Mouse (Mus musculus): ENCODE results near the gene Brca2. TPM values are rescaled to one million over a fixed set of nuclear protein-coding genes. Genes with fewer than 3 reads are reported as not detected.
A peak's percentile ranks its signal among the peaks of the same experiment; 100 is the strongest.
"Not testable (repeated sequence)": the region's sequence is repeated elsewhere in the genome, so short reads cannot be mapped to it uniquely, and the experiment has no call there.

Gene Brca2
- polyA plus RNA-seq (2015; fragmentation: Nextera tagmentation; extraction: Ambion mirVana): 6.1 and 6.6 TPM in 2 replicates

- H3K9me3 ChIP-seq (ENCODE audit: control insufficient read depth, low read length): no peaks in the 10 kb centered on the region
- peak within 1 kb of the TSS; percentile 87 for H3K9ac ChIP-seq (ENCODE audit: low read length)
- H3K27me3 ChIP-seq (ENCODE audit: control insufficient read depth, insufficient read depth, low read length): no peaks in the 10 kb centered on the region
- TF ChIP-seq EP300 (optimal IDR thresholded peaks at IDR 0.05) (no peak), CTCF (IDR thresholded peaks at IDR 0.05; ENCODE audit: low read depth) (no peak)
- H3K27ac ChIP-seq (replicated peaks): peak within 1 kb of the TSS; percentile 81
- no peaks in the 10 kb centered on the region for H3K4me1 ChIP-seq (replicated peaks; ENCODE audit: control insufficient read depth, insufficient read depth)
- peak within 1 kb of the TSS; percentile 86 for H3K4me3 ChIP-seq (ENCODE audit: low read depth, low read length)
- ATAC-seq (ENCODE audit: low FRiP score, low TSS enrichment) (peak; percentile 95), DNase-seq (ENCODE audit: low spot score) (peak; percentile 95)
- WGBS: 4% methylated on average over 63 of the region's 63 CpGs
- H3K36me3 ChIP-seq (ENCODE audit: control insufficient read depth, insufficient read depth, low read length): no peaks in the 10 kb centered on the region
- H3K4me2 ChIP-seq (replicated peaks; ENCODE audit: low read depth): peak within 1 kb of the TSS; percentile 69
Observed at GRCm38 (mm10) chr5:150521937-150522866, at the start of gene Brca2. TSS of gene Brca2 (plus strand) at chr5:150522630.

DNA sequence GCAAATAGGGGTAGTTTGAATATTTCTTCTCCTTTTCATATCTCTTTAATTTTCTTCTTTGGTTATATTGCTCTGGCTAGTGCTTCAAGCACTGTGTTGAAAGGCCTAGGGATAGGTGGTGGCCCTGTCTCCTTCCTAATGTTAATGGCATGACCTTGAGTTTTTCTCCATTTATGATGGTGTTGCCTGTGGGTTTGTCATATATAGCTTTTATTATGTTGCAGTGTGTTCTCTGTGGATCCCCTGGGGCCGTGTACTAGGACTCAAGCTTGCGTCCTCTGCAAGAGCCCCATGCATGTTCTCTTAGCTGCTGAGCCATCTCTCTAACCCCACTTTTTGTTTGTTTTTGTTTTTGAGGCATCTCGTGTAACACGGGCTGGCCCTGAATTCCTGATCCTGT lies 45.1 kb upstream of the Brca2 start:
- DNase-seq (ENCODE audit: low spot score) (no peak), ATAC-seq (ENCODE audit: low FRiP score, low TSS enrichment) (no peak)
- H3K4me2 ChIP-seq (replicated peaks; ENCODE audit: low read depth): no peak overlapping the region
- H3K9ac ChIP-seq (ENCODE audit: low read length): no peak overlapping the region
- TF ChIP-seq EP300 (optimal IDR thresholded peaks at IDR 0.05) (no peak), CTCF (IDR thresholded peaks at IDR 0.05; ENCODE audit: low read depth) (no peak)
- no peaks in the 10 kb centered on the region for H3K4me1 ChIP-seq (replicated peaks; ENCODE audit: control insufficient read depth, insufficient read depth)
- no peak overlapping the region for H3K27ac ChIP-seq (replicated peaks)
- no peaks in the 10 kb centered on the region for H3K9me3 ChIP-seq (ENCODE audit: control insufficient read depth, low read length)
- no peak overlapping the region for H3K4me3 ChIP-seq (ENCODE audit: low read depth, low read length)
- H3K27me3 ChIP-seq (ENCODE audit: control insufficient read depth, insufficient read depth, low read length): no peaks in the 10 kb centered on the region
- 0 out of 2 replicates have a peak, but pooled peaks cover 7% of the 10 kb centered on the region for H3K36me3 ChIP-seq (ENCODE audit: control insufficient read depth, insufficient read depth, low read length)
- WGBS: 66% methylated on average over 4 of the region's 4 CpGs

DNA sequence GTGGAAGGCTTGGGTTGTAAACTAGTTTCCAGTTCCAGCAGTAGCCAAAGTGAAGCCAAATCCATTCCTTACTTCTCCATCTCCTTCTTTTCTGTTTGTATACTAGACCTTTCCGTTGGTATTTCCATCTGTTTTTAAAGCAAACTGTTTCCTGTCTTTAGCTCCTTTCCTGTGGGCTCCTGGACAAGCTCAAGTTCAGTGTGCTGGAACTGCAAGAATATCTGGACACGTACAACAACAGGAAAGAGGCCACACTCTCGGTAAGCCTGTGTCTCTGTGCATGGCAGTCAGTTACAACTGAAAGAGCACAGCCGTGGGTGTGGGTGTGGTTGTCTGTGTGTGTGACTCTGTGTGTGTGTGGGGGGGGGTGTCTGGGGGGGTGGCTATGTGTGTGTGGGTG lies 43.8 kb upstream of the Brca2 start:
- Histone ChIP-seq H3K36me3 (ENCODE audit: control insufficient read depth, insufficient read depth, low read length) (0 out of 2 replicates have a peak, but pooled peaks cover 3% of the 10 kb centered on the region), H3K9me3 (ENCODE audit: control insufficient read depth, low read length) (no peaks in the 10 kb centered on the region), H3K27ac (replicated peaks) (no peak overlapping the region), H3K4me1 (replicated peaks; ENCODE audit: control insufficient read depth, insufficient read depth) (no peaks in the 10 kb centered on the region), H3K4me3 (ENCODE audit: low read depth, low read length) (no peak overlapping the region), H3K4me2 (replicated peaks; ENCODE audit: low read depth) (no peak overlapping the region), H3K9ac (ENCODE audit: low read length) (no peak overlapping the region), H3K27me3 (ENCODE audit: control insufficient read depth, insufficient read depth, low read length) (no peaks in the 10 kb centered on the region)
- WGBS: 50% methylated on average over 4 of the region's 4 CpGs
- DNase-seq (ENCODE audit: low spot score) (no peak), ATAC-seq (ENCODE audit: low FRiP score, low TSS enrichment) (no peak)
- no peak for TF ChIP-seq CTCF (IDR thresholded peaks at IDR 0.05; ENCODE audit: low read depth)
- no peak for TF ChIP-seq EP300 (optimal IDR thresholded peaks at IDR 0.05)

DNA sequence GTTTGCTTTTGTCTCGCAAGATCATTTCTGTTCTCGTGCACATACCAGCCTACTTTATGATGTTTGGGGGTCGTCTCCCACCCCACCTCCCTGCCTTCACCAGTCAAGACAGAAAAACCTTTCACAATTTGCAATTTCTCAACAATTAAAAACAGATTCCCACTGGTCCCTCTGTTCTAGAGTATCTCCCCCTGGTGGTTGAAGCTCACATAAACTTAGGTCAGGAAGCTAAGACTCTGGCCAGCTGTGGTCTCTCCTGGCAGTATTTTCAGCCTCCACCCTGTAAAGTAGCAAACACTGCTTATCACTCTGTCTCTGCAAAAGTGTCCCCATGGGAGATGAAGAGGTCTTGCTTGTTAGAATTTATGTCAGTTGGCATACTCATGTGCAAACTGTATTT lies 37.2 kb upstream of the Brca2 start:
- DNase-seq (ENCODE audit: low spot score) (no peak), ATAC-seq (ENCODE audit: low FRiP score, low TSS enrichment) (no peak)
- Histone ChIP-seq H3K4me3 (ENCODE audit: low read depth, low read length) (no peak overlapping the region), H3K9ac (ENCODE audit: low read length) (no peak overlapping the region), H3K36me3 (ENCODE audit: control insufficient read depth, insufficient read depth, low read length) (0 out of 2 replicates have a peak, but pooled peaks cover 3% of the 10 kb centered on the region), H3K4me2 (replicated peaks; ENCODE audit: low read depth) (no peak overlapping the region), H3K9me3 (ENCODE audit: control insufficient read depth, low read length) (no peaks in the 10 kb centered on the region), H3K27me3 (ENCODE audit: control insufficient read depth, insufficient read depth, low read length) (no peaks in the 10 kb centered on the region), H3K27ac (replicated peaks) (no peak overlapping the region), H3K4me1 (replicated peaks; ENCODE audit: control insufficient read depth, insufficient read depth) (no peaks in the 10 kb centered on the region)
- WGBS: 58% methylated on average over 3 of the region's 3 CpGs
- TF ChIP-seq EP300 (optimal IDR thresholded peaks at IDR 0.05) (no peak), CTCF (IDR thresholded peaks at IDR 0.05; ENCODE audit: low read depth) (peak; percentile 81)

DNA sequence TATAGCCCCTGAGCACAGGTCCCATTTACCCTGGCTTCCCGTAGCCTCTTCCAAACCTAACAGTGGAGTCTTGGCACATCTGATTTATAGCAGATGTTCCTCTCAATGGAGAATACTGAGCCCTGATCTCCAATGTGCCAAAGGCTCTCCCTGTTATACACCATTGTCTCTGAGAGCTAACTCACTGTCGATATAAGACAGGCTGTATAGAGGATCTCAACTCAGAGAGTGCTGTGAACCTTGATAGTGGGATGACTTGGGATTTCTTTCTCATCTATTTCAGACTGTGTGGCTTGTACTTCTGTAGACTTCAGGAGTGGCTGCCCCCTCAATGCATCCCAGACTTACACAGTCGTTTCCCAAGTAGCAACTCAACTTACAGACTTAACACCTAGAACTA lies 32.1 kb upstream of the Brca2 start:
- 61% methylated on average over 3 of the region's 3 CpGs for WGBS
- Histone ChIP-seq H3K27me3 (ENCODE audit: control insufficient read depth, insufficient read depth, low read length) (no peaks in the 10 kb centered on the region), H3K4me3 (ENCODE audit: low read depth, low read length) (no peak overlapping the region), H3K9ac (ENCODE audit: low read length) (no peak overlapping the region), H3K4me1 (replicated peaks; ENCODE audit: control insufficient read depth, insufficient read depth) (no peaks in the 10 kb centered on the region), H3K36me3 (ENCODE audit: control insufficient read depth, insufficient read depth, low read length) (no peaks in the 10 kb centered on the region), H3K27ac (replicated peaks) (no peak overlapping the region), H3K9me3 (ENCODE audit: control insufficient read depth, low read length) (no peaks in the 10 kb centered on the region), H3K4me2 (replicated peaks; ENCODE audit: low read depth) (no peak overlapping the region)
- DNase-seq (ENCODE audit: low spot score) (no peak), ATAC-seq (ENCODE audit: low FRiP score, low TSS enrichment) (no peak)
- TF ChIP-seq EP300 (optimal IDR thresholded peaks at IDR 0.05) (no peak), CTCF (IDR thresholded peaks at IDR 0.05; ENCODE audit: low read depth) (no peak)

DNA sequence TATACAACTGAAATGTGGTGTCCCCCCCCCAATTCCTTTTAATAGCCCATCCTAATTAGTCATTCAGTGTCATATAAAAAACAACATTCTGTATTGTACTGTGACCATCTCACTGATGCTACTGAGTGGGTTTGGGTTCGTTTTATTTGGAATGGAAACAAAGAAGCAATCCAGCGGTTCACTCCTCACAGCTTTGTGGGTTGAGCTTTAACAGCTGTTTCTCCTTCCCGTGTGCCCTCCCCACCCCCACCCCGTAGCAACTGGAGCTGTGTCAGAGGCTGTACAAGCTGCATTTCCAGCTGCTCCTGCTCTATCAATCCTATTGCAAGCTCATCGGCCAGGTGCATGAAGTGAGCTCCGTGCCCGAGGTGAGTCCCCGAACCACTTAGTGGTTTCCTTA lies 31.6 kb upstream of the Brca2 start:
- no peak overlapping the region for H3K9ac ChIP-seq (ENCODE audit: low read length)
- WGBS: 42% methylated on average over 8 of the region's 8 CpGs

DNA sequence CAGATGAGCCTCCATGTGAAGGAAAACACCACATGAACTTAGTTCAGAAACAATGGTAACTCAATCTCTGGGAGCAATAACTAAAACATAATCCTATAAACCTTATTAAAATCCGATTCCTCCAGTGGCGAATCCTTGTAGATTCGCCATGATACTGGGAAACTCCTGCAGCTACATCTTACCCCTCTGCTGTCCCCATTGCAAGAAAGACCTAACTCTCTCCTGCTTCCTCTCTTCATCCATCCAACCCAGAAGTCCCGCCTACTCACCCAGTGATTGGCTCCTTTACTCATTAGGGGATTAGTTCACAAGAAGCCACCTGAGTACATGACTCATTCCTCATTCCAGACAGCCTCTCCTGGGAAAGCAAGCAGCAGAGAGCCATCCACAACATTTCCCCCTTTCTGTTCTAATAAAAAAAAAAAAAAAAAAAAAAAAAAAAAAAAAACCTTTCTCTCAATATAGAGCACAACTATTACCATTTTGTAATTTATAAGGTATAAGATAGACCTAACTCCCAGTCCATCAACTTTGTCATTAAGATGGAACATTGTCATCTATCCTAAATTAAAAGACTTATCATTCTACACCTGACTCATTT lies 30.8 kb upstream of the Brca2 start:
- WGBS: 85% methylated on average over 4 of the region's 4 CpGs
- not testable (repeated sequence) for H3K4me2 ChIP-seq (replicated peaks; ENCODE audit: low read depth); H3K4me3 ChIP-seq (ENCODE audit: low read depth, low read length); H3K4me1 ChIP-seq (replicated peaks; ENCODE audit: control insufficient read depth, insufficient read depth); H3K36me3 ChIP-seq (ENCODE audit: control insufficient read depth, insufficient read depth, low read length); H3K9ac ChIP-seq (ENCODE audit: low read length); H3K9me3 ChIP-seq (ENCODE audit: control insufficient read depth, low read length); H3K27me3 ChIP-seq (ENCODE audit: control insufficient read depth, insufficient read depth, low read length); DNase-seq (ENCODE audit: low spot score); ATAC-seq (ENCODE audit: low FRiP score, low TSS enrichment); H3K27ac ChIP-seq (replicated peaks)

More for the DNA sequence above, 31.6 kb upstream of the Brca2 start:
- Histone ChIP-seq H3K36me3 (ENCODE audit: control insufficient read depth, insufficient read depth, low read length) (no peaks in the 10 kb centered on the region), H3K27ac (replicated peaks) (no peak overlapping the region), H3K27me3 (ENCODE audit: control insufficient read depth, insufficient read depth, low read length) (no peaks in the 10 kb centered on the region), H3K4me3 (ENCODE audit: low read depth, low read length) (no peak overlapping the region), H3K4me1 (replicated peaks; ENCODE audit: control insufficient read depth, insufficient read depth) (no peaks in the 10 kb centered on the region), H3K4me2 (replicated peaks; ENCODE audit: low read depth) (no peak overlapping the region), H3K9me3 (ENCODE audit: control insufficient read depth, low read length) (no peaks in the 10 kb centered on the region)
- ATAC-seq (ENCODE audit: low FRiP score, low TSS enrichment): no peak
- DNase-seq (ENCODE audit: low spot score): no peak
- no peak for TF ChIP-seq EP300 (optimal IDR thresholded peaks at IDR 0.05)
- no peak for TF ChIP-seq CTCF (IDR thresholded peaks at IDR 0.05; ENCODE audit: low read depth)

All from stomach, postnatal 0 days (tissue).